Mouse (Mus musculus): ENCODE measurements around the gene Usp25.

DNA sequence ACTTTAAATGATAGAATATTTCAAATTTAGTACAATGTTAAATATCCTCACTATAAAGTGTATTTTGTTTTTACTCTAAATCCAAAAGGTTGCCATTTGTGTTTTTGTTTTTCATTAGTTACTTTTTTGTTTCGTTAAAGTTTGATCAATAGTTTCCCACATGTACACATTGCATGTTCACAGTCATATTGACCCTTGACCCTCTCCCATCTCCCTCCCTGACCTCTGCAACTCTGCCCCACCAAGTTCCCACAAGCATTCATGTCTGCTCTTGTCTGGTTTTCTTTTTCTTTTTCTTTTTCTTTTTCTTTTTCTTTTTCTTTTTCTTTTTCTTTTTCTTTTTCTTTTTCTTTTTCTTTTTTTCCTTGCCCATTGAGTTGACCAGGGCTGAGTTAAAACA is 97.8 kb downstream of the Usp25 start:
- TF ChIP-seq ZNF384 (IDR thresholded peaks at IDR 0.05; ENCODE audit: low read depth, low read length) (no peak), ZC3H11A (IDR thresholded peaks at IDR 0.05; ENCODE audit: borderline replicate concordance, low read depth, low read length) (no peak), HCFC1 (IDR thresholded peaks at IDR 0.05; ENCODE audit: borderline replicate concordance, insufficient read depth, low read length) (no peak)
